Mouse (Mus musculus) megakaryocyte, embryonic 14.5 days (primary cell): ENCODE results near the gene Tcte2.

Experiments
- FLI1 ChIP-seq: IDR thresholded peaks from 2 replicates; pipeline ENCODE4 v1.6.1; 2012; ENCODE audit warnings: low read length, inconsistent platforms, mixed read lengths
- GATA1 ChIP-seq: IDR thresholded peaks from 3 replicates; pipeline ENCODE4 v1.6.1; 2012; ENCODE audit warnings: mixed read lengths, low read length, inconsistent platforms, borderline replicate concordance

DNA sequence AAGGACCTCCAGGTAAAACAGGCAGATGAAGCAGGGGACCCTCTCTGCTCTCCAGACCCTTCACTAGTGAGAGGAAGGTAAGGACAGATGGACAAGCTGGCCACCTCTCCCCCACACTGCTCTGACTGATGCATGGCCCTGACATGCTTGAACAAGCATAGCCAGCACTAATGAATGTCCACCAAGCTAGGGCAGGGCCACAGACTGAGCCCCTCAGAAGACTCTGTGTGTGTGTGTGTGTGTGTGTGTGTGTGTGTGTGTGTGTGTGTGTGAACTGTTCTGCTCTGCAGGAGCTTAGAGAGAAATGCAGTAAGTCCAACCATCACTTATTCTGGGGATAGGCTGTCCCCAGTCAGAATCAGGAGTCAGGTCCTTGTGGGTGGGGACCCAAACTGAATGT, 91.4 kb downstream of the Tcte2 start:
- TF ChIP-seq GATA1 (no peak), FLI1 (no peak)
